Mouse (Mus musculus) cerebellum, postnatal 25 days (tissue): ENCODE results near the gene 4921501E09Rik.
"Not testable (repeated sequence)": the region's sequence is repeated elsewhere in the genome, so short reads cannot be mapped to it uniquely, and the experiment has no call there.

Source experiments
- DNase-seq, 2 experiments: peaks; one replicate each; pipeline ENCODE4 v3.0.0; 2021; ENCODE audit warnings: mixed read lengths in 2 of 2

The 4921501E09Rik gene

GRCm38 (mm10) chr17:33067958-33068357 is at the start of gene 4921501E09Rik:
Gene 4921501E09Rik (minus strand): TSS chr17:33068058.
- DNase-seq: no peak

- DNase-seq: no peak
Measured at GRCm38 (mm10) chr17:33097396-33097795, 29.5 kb upstream of the 4921501E09Rik start.

DNA sequence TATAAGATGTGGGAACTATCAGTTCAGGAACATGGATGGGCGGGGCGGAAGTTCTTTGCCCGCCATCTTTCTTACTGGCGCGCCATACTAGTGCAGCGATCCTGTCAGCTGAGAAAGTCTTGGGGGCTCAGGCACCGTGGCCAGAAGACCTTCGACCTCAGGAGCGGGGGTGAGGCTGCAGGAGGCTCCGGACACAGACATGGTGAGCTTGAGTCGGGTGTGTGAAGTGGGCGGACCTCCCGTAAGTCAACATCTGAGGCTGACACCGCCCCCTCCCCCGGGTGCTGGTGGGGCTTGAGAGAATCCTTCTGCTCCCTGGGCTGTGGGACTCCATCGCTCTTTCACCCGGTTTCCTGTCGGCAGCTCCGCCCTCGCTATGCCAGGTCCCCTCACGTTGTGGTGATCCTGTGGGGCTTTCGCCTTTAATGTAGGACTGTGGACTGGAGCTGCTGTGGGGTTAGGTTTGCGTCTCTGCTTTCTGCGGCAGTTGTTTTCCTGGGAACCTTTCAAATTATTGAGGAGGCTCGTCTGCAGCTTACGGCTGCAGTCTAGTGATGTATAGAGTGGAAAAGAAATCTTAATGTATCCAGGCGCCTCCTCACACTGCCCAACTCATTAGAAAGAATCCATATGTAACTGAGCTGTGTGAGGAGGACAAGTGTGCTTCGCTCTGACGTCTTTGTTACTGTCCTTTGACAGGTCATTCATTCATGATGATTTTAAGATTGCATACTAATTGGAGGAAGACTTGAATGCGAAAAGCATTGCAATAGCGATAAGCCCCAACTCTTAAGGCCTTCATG is 24.7 kb upstream of the 4921501E09Rik start:
- peak; percentile 87 to 91 for DNase-seq

DNA sequence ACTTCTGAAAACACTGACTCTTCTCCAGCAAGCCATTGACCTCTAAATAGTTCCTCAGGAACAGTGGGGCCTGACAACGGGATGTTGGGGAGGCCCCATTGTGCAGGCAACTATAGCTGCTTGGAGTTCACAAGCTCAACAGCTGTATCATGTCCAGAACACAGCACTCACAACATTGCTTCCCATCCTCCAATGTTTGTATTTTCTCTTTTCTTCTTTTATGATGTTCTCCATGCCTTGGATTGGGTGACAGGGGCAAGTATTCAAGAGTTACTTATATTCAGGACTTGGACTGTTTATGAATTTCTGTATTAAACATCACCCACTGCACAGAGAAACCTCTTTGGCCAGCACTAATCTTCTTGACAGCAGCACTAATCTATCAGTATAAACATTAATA is 23.8 kb upstream of the 4921501E09Rik start:
- no peak for DNase-seq

- peak; percentile 96 for DNase-seq
Measured at GRCm38 (mm10) chr17:33089220-33089949, 21.5 kb upstream of the 4921501E09Rik start, which contains the start of gene Zfp563. Gene Zfp563 (plus strand): TSS chr17:33089310.

GRCm38 (mm10) chr17:33063001-33063400 is 4.9 kb downstream of the 4921501E09Rik start:
- DNase-seq: no peak

GRCm38 (mm10) chr17:33058791-33059190 is 9.1 kb downstream of the 4921501E09Rik start:
- DNase-seq: no peak

DNA sequence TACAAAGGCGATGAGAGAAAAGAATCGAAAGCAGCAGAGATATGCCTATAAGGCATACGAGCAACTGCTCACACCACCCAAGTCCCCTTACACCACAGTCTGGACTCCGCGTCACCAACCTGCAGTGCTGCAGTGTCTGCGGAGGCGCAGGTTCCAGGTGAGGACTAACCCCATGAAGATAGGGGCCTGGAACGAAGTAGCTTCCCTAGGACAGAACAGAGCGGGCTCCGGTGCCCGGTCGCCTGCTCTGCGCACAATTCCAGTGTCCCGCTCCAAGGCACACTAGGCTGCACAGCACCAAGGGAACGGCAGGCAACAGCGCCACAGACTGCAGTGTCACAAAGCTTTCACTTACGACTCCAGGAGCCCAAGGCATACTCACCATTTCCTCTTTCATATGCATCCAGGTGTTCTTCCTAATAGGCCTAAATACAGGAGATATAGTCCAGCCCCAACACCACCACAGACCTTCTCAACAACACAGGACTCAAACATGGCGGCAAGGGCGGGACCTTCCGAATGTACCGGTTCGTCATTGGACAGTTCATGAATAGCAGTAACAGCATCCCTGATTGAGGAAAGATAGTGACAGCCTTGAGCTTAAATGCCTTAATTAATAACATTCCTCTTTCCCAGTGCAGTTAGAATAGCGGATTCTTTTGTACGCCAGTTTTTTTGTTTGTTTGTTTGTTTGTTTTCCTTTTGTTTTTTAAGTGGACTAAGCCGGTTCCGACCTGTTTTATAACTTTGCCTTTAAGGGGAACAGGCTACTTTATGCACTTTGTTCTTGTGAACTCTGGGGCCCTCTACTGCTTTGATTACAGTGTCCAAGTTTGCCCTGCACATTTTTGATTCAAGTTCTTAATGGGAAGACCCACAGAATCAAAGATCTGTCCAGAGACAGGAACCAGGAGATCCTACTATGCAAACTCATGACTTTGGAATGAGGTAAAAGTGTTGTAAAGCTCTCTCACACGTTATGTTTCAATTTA is 34.7 kb downstream of the 4921501E09Rik start, which contains the start of gene Zfp763:
Zfp763 (minus strand) TSS at position 503 of the 992 bp plus-strand sequence.
- peak; percentile 82 to 86 for DNase-seq

- DNase-seq: peak in 1 of 2 experiments; percentile 15
Measured at GRCm38 (mm10) chr17:33032376-33032775, 35.5 kb downstream of the 4921501E09Rik start.

DNA sequence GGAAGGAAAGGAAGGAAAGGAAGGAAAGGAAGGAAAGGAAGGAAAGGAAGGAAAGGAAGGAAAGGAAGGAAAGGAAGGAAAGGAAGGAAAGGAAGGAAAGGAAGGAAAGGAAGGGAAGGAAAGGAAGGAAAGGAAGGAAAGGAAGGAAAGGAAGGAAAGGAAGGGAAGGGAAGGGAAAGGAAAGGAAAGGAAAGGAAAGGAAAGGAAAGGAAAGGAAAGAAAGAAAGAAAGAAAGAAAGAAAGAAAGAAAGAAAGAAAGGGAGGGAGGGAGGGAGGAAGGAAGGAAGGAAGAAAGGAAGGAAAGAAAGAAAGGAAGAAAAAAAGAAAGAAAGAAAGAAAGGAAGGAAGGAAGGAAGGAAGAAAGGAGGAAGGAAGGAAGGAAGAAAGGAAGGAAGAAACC is 47.4 kb downstream of the 4921501E09Rik start:
- not testable (repeated sequence) for DNase-seq
